Mouse (Mus musculus): ENCODE data around the gene Hs3st4.

The Hs3st4 gene

DNA sequence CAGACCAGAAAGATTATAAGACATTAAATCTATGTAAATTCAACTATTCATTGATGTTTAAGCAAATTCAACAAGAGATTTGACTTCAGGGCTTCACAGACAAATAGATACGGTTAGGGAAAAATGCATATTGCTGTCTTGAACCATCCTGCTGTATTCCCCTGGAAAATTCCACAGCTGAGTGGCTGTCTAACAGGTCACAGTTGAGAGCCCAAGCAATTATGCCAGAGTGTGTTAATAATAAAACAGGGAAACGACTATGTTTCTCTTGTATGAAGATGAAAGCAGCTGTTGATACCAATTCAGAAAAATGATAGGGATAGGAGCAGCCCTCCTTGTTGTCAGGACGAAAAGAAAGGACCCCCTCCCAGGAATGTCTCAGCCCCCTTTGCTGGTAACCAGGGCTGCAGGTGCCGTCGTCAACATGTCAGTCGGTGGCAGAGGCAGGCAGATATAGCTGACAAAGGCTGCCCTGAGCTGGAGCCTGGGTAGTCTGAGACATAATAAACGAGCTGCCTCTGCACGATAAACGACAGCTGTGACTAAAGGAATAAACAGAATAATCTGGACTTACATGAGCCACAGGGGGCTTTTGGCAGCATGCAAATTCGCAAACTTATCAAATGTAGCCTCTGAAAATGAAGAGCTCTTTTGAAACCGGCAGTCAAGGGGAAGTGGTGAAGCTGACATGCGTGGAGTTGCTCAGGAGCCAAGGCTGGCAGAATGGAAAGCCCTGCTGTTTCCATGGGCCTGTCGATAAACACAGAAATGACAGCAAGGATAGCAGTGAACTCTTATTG is 364.7 kb downstream of the Hs3st4 start:
- no peak for DNase-seq (ENCODE audit: low spot score in 2 of 2)

DNA sequence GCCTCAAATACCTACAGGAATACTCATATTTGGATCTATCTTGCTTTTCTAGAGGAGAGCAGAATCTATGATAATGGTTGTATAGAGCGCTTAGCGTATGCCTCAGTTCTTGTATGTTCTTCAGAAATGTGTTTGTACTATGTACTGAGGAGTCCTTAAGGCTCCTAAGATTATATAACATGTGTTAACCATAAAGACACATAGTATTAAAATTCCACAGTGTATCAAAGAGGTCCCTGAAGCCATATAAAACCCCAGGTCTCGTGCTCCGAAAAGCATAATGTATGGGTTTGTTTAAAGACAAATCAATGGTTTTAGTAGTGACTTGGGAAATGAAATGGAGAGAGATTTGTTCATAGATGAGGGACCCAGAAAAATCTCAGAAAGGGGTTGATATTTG is 371.4 kb downstream of the Hs3st4 start:
- DNase-seq (ENCODE audit: low spot score in 2 of 2), result no peak

DNA sequence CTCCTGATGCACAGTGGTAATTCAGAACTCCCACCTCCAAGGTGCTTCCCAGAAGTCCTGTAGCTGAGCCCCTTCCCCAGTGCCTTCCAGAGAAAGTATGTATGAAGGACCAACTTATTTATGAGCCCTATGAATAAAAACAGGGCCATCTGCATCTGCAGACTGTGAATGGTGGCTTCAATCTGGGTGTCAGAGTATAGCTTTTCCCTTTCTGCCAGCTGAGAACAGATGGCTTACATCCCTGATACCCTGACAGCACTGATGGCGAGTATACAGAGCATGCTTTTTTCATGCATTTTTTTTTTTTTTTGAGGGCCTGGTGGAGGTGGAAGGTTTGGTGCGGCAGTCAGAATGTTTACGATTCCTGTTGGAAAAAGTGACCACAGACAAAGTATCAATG is 375.4 kb downstream of the Hs3st4 start:
- no peak for DNase-seq (ENCODE audit: low spot score in 2 of 2)

DNA sequence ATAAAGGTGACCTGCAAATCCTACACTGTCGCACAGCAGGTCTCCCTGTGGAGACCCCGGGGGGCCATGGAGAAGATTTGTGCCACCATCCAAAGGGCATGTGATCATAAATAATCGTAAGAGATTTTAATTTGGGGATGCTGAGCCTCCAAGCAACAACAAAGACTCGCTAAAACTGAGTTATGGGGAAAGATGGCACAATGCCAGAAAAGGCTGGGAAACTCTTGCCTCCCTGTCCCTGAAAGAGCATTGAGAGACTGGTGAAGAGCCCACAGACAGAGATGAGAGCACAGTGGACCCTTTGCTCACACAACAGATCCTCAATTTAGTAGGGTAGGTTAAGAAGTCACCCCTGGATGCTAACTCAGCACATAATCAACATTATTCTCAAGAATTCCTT is 377.2 kb downstream of the Hs3st4 start:
- DNase-seq (ENCODE audit: low spot score in 2 of 2), result no peak

DNA sequence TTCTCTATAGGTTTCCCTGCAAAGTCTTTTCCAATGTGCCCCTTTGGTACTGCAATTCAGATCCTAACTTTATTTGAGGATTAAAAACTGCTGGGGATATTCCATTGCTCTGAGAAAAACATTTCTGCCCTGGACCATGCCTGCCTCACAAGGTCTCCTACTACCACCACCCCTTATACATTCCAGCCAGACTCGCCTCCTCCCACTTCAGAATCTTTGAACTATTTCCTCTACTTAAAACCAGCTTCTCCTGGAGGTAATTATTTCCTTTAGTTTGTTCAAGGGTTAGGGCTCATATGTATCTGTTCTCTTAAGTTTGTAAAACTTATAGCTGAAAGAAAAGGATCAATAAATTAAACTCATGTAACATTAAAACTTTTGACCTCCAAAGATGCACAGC is 389.6 kb downstream of the Hs3st4 start:
- no peak for DNase-seq (ENCODE audit: low spot score in 2 of 2)

DNA sequence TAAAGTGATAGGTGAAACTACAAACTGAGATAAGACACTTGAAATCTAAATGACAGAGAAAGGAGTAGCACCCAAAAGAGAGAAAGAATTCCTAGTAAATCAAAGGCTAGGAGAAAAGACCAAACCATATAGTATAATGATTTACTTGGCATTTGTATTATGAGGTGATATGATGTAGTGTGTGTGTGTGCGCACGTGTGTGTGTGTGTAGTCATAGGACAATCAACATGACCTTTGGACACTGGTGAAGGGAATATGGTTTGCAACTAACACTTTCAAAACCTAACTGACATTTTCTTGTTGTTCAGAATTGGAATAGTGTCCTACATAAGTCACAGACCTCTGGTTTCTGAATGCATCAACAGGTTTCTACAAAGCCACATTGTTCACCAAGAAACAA is 390.0 kb downstream of the Hs3st4 start:
- no peak for DNase-seq (ENCODE audit: low spot score in 2 of 2)

DNA sequence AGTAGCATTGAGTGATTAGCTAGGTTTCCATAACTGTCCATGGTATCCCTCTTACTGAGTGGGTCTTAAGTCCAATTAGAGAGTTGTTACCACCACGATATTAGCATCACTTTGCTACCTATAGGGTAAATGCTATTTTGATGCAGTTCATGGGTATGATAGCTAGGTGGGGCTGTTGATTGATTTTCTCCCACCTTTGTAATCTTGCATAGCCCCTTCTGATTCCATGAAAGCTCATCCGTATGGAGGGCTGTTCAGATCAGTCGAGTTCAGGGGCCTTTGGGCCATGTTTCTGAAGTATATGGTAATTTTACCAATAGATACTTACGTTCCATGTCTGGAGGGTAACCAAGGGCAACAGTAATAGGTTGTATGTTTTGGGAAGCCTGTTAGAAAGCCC is 400.8 kb downstream of the Hs3st4 start:
- DNase-seq (ENCODE audit: low spot score in 2 of 2), result no peak

DNA sequence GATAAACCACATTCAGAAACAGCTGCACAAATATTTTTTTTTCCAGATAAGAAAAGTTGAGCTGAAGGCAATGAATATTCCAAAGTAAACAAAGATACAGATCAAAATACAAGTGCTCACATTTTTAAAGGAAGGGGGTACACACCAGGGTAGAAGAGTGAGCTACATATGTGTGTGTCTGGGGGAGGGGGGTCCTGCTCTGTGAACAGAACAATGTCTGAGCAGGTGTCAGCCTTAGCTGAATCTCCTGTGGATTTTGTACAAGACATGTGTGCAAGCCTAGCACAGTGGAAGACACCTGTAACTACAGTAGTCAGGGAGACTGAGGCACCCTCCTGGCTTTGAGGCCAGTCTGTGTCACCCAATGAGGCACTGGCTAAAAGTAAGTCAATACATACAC is 416.5 kb downstream of the Hs3st4 start:
- no peak for DNase-seq (ENCODE audit: low spot score in 2 of 2)

DNA sequence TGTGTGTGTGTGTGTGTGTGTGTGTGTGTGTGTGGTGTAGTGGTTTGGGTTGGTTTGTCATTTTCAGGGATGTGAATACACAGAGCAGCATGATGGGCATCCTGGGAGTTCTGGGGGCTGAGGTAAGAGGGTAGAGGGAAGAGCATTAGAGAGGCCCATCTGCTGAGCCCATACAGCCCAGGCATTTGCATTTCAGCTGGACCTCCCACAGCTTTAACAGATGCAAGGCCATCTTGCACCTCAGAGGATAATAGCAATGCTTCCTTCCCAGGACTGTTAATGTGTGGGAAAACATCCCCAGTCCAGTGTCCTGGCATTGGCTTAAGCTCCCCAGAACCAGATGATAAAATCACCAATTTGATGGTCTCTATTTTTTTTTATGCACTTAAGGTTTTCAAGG is 444.3 kb downstream of the Hs3st4 start:
- DNase-seq (ENCODE audit: low spot score in 2 of 2), result no peak

Measured in spleen, postnatal 10 days (tissue).